Mouse (Mus musculus) lung, postnatal 0 days (tissue): ENCODE data around the gene Snx30.

Experiments used
- CTCF ChIP-seq: IDR thresholded peaks from 2 replicates; pipeline ENCODE4 v1.5.1; 2016; ENCODE audit warnings: antibody characterized with exemption, mild to moderate bottlenecking
- EP300 ChIP-seq: IDR thresholded peaks from 2 replicates; pipeline ENCODE4 v1.6.1; 2016; ENCODE audit warnings: antibody characterized with exemption, mild to moderate bottlenecking, control low read depth

DNA sequence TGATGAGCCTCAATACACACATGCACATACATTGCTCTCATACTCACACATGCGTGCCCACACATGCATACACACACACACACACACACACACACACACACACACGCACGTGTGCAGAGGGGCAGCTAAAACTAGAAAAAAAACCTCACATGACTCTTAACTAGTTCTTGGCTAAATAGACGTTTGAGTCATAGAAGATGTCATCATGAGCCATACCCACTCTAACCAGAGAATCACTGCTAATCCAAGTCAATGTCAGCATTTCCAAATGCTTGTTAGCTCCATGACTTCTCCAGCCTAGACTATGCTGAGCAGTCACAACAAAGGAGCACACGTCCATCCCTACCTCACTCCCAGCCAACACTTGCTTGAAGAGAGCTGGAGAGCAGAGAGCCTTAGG lies 5.5 kb upstream of the Snx30 start:
- TF ChIP-seq CTCF (no peak), EP300 (no peak)
